Mouse (Mus musculus): Measurements from ENCODE around the gene Itch. TPM values are rescaled to one million over a fixed set of nuclear protein-coding genes. Genes with fewer than 3 reads are reported as not detected.
"Not testable (repeated sequence)": the region's sequence is repeated elsewhere in the genome, so short reads cannot be mapped to it uniquely, and the experiment has no call there.

Itch gene
- polyA plus RNA-seq, 1 experiment from 2014 or later: 14.6 TPM

DNA sequence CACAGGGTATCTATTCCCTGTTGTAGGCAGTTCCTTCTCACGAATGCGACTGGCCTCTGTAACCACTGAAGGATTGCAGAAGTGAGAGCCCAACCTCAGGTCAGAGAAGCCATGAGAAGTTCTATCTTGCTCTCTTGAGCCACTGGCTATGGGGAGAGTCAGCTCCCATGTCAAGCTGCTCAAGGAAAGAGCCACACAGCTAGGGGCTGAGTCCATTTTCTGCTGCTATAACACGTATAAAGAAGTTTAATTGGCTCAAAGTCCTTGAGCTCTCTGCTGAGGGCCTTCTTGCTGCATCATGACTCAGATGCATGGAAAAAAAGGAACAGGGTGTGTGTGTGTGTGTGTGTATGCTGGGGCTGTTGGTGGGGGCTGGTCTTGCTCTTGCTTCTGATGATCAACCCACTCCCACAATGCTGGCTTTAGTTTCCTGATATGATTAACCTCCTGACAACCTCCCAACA lies 32.5 kb upstream of the Itch start:
- ATAC-seq (ENCODE audit: low read depth) (peak; percentile 19; the same call in 1 of the 2 replicates), DNase-seq (no peak)
- H3K9ac ChIP-seq: no peak overlapping the region
- H3K4me2 ChIP-seq: no peak overlapping the region
- no peaks in the 10 kb centered on the region for H3K36me3 ChIP-seq
- no peak overlapping the region for H3K4me3 ChIP-seq (replicated peaks)
- H3K27ac ChIP-seq: peak overlapping the region; percentile 50
- H3K27me3 ChIP-seq: no peaks in the 10 kb centered on the region
- H3K9me3 ChIP-seq (replicated peaks): no peaks in the 10 kb centered on the region
- whole genome bisulfite sequencing (ENCODE audit: insufficient replicate concordance): 33% methylated on average over 3 of the region's 3 CpGs
- peaks cover 29% of the 10 kb centered on the region for H3K4me1 ChIP-seq (replicated peaks)

DNA sequence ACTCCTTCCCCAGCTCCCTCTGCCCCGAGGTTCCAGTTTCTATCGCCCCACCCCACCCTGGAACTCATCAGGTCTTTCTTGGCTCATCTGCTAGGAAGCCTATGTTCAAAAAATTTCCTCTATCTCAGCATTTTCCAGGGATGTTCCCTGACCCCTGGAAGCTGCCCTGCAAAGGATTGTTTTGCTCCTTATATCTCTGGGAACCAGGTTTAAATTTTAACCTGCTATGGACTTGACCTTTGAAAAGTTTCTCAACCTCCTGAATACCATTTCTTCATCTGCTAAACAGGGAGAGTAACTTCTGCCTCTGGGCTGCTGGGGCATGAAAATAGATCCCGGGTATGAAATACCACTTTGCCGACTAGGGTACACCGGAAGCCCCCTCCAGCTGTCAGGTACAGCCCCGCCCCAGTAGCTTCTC lies 31.5 kb upstream of the Itch start:
- Histone ChIP-seq H3K27me3 (no peaks in the 10 kb centered on the region), H3K36me3 (no peaks in the 10 kb centered on the region), H3K4me1 (replicated peaks) (peaks cover 29% of the 10 kb centered on the region), H3K4me2 (peak overlapping the region; percentile 21; the same call in 1 of the 2 replicates), H3K4me3 (replicated peaks) (no peak overlapping the region), H3K9me3 (replicated peaks) (no peaks in the 10 kb centered on the region), H3K9ac (no peak overlapping the region), H3K27ac (no peak overlapping the region; the same call in 1 of the 2 replicates)
- WGBS (ENCODE audit: insufficient replicate concordance): 36% methylated on average over 6 of the region's 6 CpGs
- DNase-seq: no peak
- no peak for ATAC-seq (ENCODE audit: low read depth)

DNA sequence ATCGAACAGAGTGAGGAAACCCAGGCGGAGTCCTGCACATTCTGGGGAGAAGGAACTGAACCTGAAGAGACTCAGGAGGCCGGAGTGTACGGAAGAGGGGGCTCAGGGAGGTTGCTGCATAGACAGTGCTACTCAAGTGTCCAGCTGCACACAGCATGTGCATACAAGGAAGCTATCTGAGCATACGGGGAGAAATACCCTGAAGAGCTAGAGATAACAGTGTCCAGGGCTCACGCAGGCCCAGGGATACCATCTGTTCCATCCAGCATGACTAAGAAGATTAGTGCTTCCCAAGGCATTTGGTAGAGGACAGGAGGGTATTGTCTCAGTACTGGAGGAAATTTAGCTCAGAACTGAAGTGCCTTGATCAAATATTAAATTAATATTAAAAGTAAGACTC lies 29.7 kb upstream of the Itch start:
- no peaks in the 10 kb centered on the region for H3K9me3 ChIP-seq (replicated peaks)
- no peak overlapping the region for H3K9ac ChIP-seq
- no peak overlapping the region for H3K4me2 ChIP-seq
- H3K4me3 ChIP-seq (replicated peaks): no peak overlapping the region
- peak; percentile 50; the same call in 1 of the 2 replicates for ATAC-seq (ENCODE audit: low read depth)
- 52% methylated on average over 6 of the region's 6 CpGs for WGBS (ENCODE audit: insufficient replicate concordance)
- H3K4me1 ChIP-seq (replicated peaks): peaks cover 29% of the 10 kb centered on the region
- H3K27ac ChIP-seq: no peak overlapping the region
- DNase-seq: no peak
- H3K27me3 ChIP-seq: no peaks in the 10 kb centered on the region
- H3K36me3 ChIP-seq: no peaks in the 10 kb centered on the region

DNA sequence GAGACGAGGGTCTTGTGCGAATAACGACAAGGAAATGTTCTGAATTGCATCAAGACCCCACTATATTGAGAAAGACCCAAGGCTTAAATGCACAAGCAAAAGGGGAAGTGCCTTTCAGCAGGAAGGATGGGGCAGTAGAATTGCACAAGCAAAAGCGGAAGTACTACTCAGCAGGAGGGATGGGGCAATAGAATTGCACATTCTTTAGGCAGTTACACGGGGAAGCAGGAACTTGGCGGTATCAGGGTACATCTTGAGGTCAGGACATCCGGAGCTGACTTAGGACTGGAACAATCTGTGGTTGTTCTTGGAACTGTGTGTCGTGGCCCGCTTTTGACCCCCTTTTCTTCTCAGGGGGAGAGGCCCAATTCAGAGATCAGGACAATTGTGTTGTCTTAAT lies 26.0 kb upstream of the Itch start:
- not testable (repeated sequence) for H3K36me3 ChIP-seq; H3K4me3 ChIP-seq (replicated peaks); H3K27ac ChIP-seq; H3K9me3 ChIP-seq (replicated peaks); H3K27me3 ChIP-seq; H3K9ac ChIP-seq; H3K4me2 ChIP-seq; ATAC-seq (ENCODE audit: low read depth); DNase-seq
- H3K4me1 ChIP-seq (replicated peaks): peaks cover 10% of the 10 kb centered on the region
- WGBS (ENCODE audit: insufficient replicate concordance): 50% methylated on average over 9 of the region's 9 CpGs

DNA sequence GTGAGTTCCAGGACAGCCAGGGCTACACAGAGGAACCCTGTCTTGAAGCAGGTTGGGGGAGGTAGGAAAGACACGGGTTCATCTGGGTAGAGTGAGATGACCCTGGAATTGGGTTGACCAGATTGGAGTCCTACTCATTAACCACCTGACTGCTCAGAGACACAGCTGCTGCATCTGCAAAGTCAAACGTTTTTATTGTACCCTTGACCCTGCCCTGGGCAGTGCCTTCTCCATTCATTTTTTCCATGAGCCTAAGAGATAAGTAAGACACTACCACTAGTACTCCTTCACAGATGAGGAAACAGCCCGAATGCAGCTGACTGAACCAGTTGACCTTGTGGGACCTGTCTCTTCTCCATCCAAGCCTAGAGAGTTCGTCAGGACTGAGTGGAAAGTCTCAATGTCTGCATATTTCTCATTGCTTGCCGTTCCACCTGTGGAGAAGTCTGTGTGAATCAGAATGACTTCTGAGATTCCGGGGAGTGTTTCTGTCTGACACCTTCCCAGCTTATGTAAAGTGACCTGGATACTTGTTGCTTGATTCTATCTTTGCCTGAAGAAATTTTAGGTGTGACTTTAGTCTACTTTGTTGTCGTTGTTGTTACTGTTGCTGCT lies 18.0 kb upstream of the Itch start:
- ATAC-seq (ENCODE audit: low read depth): no peak
- H3K4me3 ChIP-seq (replicated peaks): no peak overlapping the region
- no peaks in the 10 kb centered on the region for H3K4me1 ChIP-seq (replicated peaks)
- no peaks in the 10 kb centered on the region for H3K9me3 ChIP-seq (replicated peaks)
- H3K27me3 ChIP-seq: no peaks in the 10 kb centered on the region
- H3K4me2 ChIP-seq: no peak overlapping the region
- H3K27ac ChIP-seq: no peak overlapping the region
- no peak for DNase-seq
- 55% methylated on average over 7 of the region's 7 CpGs for WGBS (ENCODE audit: insufficient replicate concordance)
- no peaks in the 10 kb centered on the region for H3K36me3 ChIP-seq
- no peak overlapping the region for H3K9ac ChIP-seq

DNA sequence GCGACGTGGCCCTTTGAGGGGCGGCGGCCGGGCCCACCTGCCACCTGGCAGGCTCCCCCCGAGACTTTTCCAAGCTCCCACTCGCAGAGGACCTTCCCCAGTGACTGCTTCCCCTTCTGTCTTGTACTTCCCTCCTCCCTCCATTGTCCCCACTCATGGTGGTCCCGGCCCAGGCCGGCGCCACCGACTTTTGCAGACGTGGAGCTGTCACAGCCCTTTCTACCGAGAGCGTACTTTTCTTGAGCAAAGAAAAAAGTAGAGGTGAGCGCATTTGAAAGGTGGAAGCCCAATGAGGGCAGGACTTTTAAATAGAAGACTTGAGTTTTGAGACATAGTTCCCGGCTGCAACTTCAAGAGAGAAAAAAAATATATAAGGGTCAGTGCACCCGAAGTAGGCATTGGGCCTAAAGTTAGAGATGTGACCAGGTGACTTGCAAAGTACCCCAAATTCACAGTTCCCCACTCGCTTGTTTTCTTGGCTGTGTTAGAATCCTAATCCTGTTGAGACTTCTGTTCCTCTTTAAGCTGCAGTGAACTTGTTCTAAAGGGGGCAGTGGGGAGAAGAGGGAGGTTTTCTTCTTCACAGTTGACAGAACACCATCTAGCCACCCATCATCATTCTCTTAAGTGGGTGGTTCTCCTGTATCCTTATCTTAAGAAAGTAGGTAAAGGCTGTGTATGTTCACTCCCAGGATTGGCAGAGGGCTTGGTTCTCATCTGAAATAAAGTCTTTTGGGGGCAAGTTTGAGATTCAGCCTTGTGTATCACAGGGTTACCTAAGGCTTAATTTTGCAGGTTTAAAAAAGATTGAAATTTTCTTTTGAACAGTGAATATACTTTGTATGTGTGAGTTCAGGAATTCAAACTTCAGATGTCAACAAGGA lies 910 bp downstream of the Itch start:
- Histone ChIP-seq H3K4me1 (replicated peaks) (peaks cover 35% of the 10 kb centered on the region), H3K9me3 (replicated peaks) (no peaks in the 10 kb centered on the region), H3K4me2 (peak overlapping the region; percentile 95), H3K36me3 (peaks cover 16% of the 10 kb centered on the region), H3K27ac (peak overlapping the region; percentile 71), H3K4me3 (replicated peaks) (peak overlapping the region; percentile 73), H3K27me3 (no peaks in the 10 kb centered on the region), H3K9ac (peak overlapping the region; percentile 96)
- WGBS (ENCODE audit: insufficient replicate concordance): 1% methylated on average over 18 of the region's 18 CpGs
- ATAC-seq (ENCODE audit: low read depth): 0 out of 2 replicates have a peak, but pooled peaks have one; percentile 3
- peak; percentile 11 for DNase-seq

DNA sequence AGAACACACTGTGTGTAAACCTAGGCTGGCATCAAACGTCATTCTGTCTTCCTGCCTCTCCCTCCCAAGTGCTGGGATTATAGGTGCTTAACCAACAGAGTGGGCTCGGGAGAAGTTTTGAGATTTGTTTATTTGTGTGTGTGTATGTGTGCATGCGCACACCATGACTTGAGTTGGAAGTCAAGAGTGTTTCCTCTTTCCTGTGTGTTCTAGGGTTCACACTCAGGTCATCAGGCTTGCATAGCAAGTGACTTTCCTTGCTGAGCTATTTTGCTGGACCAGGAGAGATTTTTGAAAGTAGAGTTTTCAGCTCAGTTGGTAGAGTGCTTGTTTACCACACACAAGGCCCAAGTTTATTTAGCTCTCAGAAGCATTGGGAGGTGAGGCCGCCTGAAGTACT lies 1.8 kb downstream of the Itch start:
- DNase-seq: no peak
- H3K4me3 ChIP-seq (replicated peaks): no peak overlapping the region

DNA sequence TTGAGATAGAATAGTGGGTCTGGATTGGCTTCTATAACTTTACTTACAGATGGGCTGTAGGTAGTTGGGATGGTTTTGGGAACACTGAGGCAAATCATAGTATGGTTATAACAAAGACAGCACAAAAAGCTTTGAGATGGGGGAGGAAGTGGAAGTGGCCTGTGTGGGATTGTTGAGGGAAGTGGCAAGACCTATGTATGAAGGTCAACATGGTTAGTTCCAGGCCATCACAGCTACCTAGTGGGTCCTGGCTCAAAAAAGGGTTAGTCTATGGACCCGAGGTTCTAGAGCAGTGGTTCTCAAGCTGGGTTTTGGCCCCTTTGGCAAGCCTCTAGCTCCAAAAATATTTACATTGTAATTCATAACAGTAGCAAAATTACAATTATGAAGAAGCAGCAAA lies 2.2 kb downstream of the Itch start:
- H3K27me3 ChIP-seq: no peaks in the 10 kb centered on the region
- peaks cover 35% of the 10 kb centered on the region for H3K4me1 ChIP-seq (replicated peaks)
- no peaks in the 10 kb centered on the region for H3K9me3 ChIP-seq (replicated peaks)
- no peak overlapping the region for H3K9ac ChIP-seq
- H3K36me3 ChIP-seq: peaks cover 27% of the 10 kb centered on the region
- H3K4me3 ChIP-seq (replicated peaks): no peak overlapping the region
- DNase-seq: no peak
- WGBS (ENCODE audit: insufficient replicate concordance): 37% methylated on average over 1 of the region's 1 CpGs
- no peak for ATAC-seq (ENCODE audit: low read depth)
- H3K27ac ChIP-seq: 0 out of 2 replicates have a peak overlapping the region, but pooled peaks have one; percentile 13
- peak overlapping the region; percentile 39 for H3K4me2 ChIP-seq

More for the DNA sequence above, 1.8 kb downstream of the Itch start:
- Histone ChIP-seq H3K9ac (no peak overlapping the region), H3K4me1 (replicated peaks) (peaks cover 35% of the 10 kb centered on the region), H3K27ac (0 out of 2 replicates have a peak overlapping the region, but pooled peaks have one; percentile 13), H3K27me3 (no peaks in the 10 kb centered on the region), H3K36me3 (peaks cover 23% of the 10 kb centered on the region), H3K9me3 (replicated peaks) (no peaks in the 10 kb centered on the region), H3K4me2 (peak overlapping the region; percentile 39)
- 59% methylated on average over 4 of the region's 4 CpGs for WGBS (ENCODE audit: insufficient replicate concordance)
- no peak for ATAC-seq (ENCODE audit: low read depth)

DNA sequence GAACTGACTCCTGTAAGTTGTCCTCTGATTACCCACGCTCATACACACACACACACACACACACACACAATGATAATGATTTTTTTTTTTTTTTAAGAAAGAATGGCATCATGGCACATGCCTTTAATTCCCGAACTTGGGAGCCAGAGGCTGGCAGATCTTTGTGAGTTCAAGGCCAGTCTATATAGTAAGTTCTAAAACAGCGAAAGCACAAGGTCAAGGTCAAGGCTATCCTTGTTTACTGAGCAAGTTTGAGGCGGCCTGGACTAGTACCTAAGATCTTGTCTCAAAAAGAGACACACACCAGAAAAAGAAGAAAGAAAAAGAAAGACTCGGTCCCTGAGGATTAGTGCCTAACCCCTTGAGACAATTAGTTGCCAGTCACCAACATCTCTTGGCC lies 7.7 kb downstream of the Itch start:
- Histone ChIP-seq H3K9ac (no peak overlapping the region), H3K27me3 (no peaks in the 10 kb centered on the region), H3K4me3 (replicated peaks) (no peak overlapping the region), H3K4me2 (no peak overlapping the region), H3K4me1 (replicated peaks) (peaks cover 10% of the 10 kb centered on the region), H3K9me3 (replicated peaks) (no peaks in the 10 kb centered on the region), H3K27ac (no peak overlapping the region), H3K36me3 (peaks cover 72% of the 10 kb centered on the region)
- WGBS (ENCODE audit: insufficient replicate concordance): 81% methylated on average over 5 of the region's 5 CpGs
- DNase-seq: no peak
- ATAC-seq (ENCODE audit: low read depth): no peak

DNA sequence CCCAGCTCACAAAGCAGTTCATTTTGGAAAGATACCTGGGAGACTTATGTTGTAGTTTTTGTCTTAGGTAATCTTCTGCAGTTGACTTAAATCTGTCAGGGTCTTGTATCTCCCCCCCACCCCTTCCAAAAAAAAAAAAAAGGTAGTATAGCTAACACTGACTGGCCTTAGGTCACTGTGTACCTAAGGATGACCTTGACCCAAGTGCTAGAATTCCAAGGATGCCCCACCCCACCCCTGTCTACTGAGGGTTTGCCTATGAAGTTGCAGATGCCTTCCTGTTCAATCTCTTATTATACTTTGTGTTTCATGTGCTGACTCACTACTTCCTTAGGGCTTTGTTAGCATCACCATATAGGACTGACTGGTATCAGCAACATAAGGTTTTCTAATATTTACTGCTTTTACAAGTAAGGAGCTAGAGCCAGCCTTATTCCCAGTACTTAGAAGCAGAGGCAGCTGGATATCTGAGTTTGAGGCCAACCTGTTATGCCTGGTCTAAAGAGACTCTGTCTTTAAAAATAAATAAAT lies 8.8 kb downstream of the Itch start:
- Histone ChIP-seq H3K36me3 (peaks cover 80% of the 10 kb centered on the region), H3K9me3 (replicated peaks) (no peaks in the 10 kb centered on the region), H3K4me1 (replicated peaks) (no peaks in the 10 kb centered on the region; the same call in 1 of the 2 replicates), H3K4me3 (replicated peaks) (no peak overlapping the region), H3K27ac (no peak overlapping the region), H3K9ac (no peak overlapping the region), H3K27me3 (no peaks in the 10 kb centered on the region), H3K4me2 (no peak overlapping the region)
- ATAC-seq (ENCODE audit: low read depth) (no peak), DNase-seq (no peak)

DNA sequence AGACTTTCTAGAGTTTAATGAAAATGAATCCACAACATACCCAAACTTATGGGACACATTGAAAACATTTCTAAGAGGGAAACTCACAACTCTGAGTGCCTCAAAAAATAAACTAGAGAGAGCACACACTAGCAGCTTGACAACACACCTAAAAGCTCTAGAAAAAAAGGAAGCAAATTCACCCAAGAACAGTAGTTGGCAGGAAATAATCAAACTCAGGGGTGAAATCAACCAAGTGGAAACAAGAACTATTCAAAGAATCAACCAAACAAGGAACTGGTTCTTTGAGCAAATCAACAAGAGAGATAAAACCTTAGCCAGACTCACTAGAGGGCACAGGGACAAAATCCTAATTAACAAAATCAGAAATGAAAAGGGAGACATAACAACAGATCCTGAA lies 16.0 kb downstream of the Itch start:
- not testable (repeated sequence) for H3K4me3 ChIP-seq (replicated peaks); H3K27me3 ChIP-seq; H3K9me3 ChIP-seq (replicated peaks); DNase-seq; H3K4me1 ChIP-seq (replicated peaks); H3K9ac ChIP-seq; H3K4me2 ChIP-seq; ATAC-seq (ENCODE audit: low read depth); H3K27ac ChIP-seq
- peaks cover 30% of the 10 kb centered on the region for H3K36me3 ChIP-seq

Measured in liver, embryonic 13.5 days (tissue).